Mouse (Mus musculus) spleen, embryonic (tissue): ENCODE data around the gene Fstl1.

Source experiments
- CTCF ChIA-PET: fragments of 350-600 bp; sonication (Branson Sonifier 250); formaldehyde crosslinking; loops from one replicate; lab custom pipeline; 2022; lab: Charles Lee

The Fstl1 gene

DNA sequence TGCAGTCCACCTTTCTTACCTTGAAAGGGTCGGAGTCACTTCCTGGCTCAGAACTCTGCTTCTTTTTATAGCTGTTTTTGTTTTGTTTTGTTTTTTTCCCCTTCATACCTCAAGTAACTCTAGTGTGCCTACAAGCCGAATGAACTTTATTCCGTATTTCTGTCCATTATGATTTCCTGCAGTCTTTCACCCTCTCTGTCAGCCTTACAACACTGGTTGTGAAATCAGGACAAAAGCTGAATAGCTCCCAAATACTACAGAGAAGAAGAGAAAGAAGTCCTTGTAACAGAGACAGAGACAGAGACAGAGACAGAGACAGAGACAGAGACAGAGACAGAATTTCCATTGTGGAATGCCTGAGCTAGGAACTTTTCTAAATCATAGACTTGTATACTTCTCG is 41.3 kb downstream of the Fstl1 start:
- CTCF ChIA-PET = no interaction called here

DNA sequence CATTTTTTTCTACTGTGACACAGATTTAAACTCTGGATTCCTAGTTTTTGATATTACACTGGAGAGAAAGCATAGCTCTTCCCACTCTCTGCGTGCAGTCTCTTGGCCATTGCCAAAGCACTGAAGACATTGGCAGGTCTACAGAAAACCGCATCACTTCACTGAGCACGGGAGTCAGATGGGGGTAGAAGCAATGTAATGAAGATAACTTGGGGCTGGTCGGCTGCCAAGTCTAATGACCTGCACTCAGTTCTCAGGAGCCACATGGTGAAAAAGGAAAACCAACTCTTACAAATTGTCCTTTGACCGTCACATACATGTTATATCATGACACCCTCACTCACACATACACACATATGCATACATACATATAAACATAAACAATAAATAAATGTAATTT is 47.3 kb downstream of the Fstl1 start:
- CTCF ChIA-PET = no interaction called here

DNA sequence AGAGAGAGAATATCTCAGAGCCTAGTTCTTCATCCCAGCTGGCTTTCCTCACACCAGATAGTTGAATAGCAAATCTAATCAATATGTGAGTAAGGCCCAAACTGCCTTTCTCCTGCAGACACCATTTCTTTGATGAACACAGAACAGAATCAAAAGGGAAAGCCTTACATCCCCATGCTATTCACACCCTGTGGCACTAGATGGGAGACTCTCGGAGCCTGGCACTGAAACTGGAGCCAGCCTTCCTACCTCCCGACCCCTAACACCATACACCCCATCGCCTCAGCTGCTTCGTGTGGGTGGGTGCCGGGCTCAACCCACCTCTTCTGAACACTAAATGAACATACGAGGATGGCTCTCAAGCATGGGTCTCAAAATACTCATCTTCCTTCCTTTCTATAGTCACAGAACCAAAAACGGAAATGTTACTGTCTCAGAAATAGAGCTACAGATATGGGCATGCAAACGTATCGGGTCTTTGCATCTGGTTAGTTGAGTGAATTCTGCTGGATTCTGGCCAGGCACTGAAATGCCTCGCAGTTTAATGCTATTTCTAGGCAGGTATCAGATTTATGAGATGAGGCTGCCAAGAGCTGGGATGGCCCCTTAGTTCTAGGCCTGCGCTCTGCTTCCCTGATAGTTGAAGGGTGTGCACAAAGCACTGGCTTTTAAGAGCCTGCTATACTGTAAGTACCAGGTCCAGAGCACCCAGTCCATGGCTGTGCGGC is 48.3 kb downstream of the Fstl1 start:
- CTCF ChIA-PET = no interaction called here

- CTCF ChIA-PET = no interaction called here
Observed at GRCm38 (mm10) chr16:37826286-37826685, 49.6 kb downstream of the Fstl1 start.

- CTCF ChIA-PET = no interaction called here
Observed at GRCm38 (mm10) chr16:37831041-37831440, 54.4 kb downstream of the Fstl1 start.

DNA sequence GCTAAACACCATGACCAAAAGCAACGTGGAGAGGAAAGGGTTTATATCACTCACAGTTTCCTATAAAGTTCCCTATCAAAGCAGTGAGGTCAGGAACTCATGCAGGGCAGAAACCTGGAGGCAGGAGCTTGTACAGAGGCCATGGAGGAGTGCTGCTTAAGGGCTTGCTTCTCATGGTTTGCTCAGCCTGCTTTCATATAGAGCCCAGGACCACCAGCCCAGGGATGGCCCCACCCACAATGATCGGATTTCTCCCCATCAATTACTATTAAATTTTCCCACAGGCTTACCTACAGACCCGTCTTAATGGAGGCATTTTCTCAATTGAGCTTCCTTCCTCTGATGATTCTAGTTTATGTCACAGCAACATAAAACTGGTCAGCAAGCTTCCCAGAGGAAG is 60.9 kb downstream of the Fstl1 start:
- CTCF ChIA-PET = no interaction called here

- CTCF ChIA-PET = no interaction called here
Observed at GRCm38 (mm10) chr16:37842439-37842838, 65.8 kb downstream of the Fstl1 start.

- CTCF ChIA-PET = no interaction called here
Observed at GRCm38 (mm10) chr16:37843740-37844139, 67.1 kb downstream of the Fstl1 start.

- CTCF ChIA-PET = no interaction called here
Observed at GRCm38 (mm10) chr16:37845202-37845925, 68.7 kb downstream of the Fstl1 start.

DNA sequence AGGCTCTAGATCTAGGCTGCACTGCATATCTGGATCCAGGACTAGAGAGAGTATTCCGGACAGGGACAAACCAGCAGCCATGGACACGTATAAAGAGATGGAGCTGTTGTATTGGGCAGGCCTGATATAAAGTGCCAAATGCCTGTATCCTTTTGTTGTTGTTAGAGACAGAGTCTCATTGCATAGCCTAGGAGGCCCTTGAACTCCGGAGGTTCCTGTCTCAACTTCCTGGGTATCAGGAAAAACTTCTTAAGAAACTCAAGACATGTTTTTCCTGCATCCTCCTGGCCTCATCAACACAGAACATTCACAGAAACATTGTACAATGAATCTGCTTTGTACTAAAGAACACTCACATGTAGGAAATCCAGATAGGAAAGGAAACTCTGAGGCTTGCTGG is 70.4 kb downstream of the Fstl1 start:
- CTCF ChIA-PET = no interaction called here

DNA sequence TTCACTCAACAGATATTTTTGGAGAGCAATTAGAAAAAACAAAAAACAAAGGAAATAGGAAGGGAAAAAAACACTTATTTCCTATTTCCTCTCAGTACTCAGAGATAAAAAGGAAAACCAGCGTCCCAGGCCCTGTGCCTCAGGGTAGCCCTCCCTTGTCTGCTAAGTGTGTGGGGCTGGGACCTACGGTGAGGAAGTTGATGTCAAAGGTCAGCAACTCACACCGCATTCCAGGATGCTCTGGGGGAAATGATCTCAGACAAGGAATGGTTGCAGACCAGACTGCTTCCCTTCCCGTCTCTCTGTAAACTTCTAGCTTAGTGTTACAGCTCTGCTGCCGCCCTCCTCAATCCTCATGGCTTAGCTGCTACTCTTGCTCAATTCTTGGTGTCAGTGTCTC is 74.7 kb downstream of the Fstl1 start:
- CTCF ChIA-PET = no interaction called here

GRCm38 (mm10) chr16:37853279-37853678 is 76.6 kb downstream of the Fstl1 start:
- CTCF ChIA-PET = no interaction called here

GRCm38 (mm10) chr16:37854054-37854453 is 77.4 kb downstream of the Fstl1 start:
- CTCF ChIA-PET = no interaction called here

DNA sequence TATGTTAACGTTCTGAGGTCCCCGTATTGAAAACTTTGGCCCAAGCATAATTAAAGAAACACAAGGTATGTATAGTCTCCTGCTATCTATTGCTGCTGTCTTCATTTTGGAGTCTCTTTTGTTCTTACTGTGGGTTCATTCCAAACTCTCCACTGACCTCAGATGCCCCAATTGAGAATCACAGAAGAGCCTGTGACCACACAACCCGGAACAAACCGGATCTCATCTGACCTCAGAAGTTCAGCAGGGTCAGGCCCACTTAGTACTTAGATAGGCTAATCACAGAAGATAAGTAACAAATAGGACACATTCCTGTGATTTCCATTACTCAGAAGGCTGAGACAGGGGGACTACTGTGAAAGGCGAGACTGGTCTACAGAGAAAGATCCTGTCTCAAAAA is 77.9 kb downstream of the Fstl1 start:
- CTCF ChIA-PET = no interaction called here

- CTCF ChIA-PET = no interaction called here
Observed at GRCm38 (mm10) chr16:37855583-37855982, 78.9 kb downstream of the Fstl1 start.

DNA sequence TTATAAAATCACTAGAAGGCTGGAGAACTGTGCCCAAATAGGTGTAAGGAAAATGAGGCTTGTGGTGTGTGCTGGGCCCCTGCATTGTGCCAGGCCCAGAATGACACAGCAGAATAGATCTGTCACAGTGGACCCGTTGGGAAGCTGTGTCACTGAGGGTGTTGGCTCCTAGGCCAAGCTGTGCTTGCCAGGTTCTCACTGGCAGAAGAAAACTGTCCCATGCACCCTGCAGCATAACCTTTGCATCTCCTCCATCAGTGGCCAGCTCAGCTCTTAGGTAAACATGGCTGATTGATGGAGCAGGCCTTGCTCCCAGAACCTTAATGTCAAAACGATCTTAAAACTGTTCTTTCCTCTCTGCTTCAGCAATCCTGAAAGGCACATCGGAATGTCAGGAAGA is 79.7 kb downstream of the Fstl1 start:
- CTCF ChIA-PET = no interaction called here

DNA sequence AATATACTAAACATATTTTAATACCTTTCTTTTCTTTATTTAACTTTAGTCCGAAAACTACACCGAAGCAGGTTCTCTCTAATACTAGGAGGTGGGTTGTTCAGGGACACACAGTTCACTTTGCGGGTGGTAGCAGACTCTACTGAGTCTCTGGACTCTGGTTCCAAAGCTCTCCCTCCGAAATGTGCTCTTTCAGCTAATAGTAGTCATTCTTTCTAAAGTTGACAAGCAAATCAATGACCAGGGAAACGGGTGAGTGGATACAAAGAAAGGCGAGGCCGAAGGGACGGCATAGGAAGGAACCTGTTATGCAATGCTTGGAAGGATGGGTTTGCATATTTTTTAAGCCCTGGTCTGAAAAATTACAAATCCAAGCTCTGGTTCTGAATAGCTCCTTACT is 80.8 kb downstream of the Fstl1 start:
- CTCF ChIA-PET = no interaction called here

DNA sequence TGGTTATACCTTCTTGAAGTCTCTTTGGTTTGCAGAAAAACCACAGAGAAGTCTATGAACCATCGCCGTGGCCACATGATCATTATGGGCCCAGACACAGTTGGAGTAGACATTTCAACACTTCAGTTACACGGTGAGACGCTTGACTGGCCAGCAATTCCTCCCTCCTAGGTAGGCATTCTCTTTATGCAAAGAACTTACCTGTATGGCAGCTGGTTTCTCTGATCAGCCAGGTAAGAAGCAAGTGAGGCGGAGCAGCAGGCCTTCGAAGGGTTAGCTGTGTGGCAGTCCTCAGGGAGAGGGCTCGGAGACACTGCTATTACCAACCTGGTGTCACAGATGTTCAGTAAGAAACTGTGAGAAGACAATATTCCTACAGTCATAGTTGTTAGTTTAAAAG is 83.5 kb downstream of the Fstl1 start:
- CTCF ChIA-PET = no interaction called here

DNA sequence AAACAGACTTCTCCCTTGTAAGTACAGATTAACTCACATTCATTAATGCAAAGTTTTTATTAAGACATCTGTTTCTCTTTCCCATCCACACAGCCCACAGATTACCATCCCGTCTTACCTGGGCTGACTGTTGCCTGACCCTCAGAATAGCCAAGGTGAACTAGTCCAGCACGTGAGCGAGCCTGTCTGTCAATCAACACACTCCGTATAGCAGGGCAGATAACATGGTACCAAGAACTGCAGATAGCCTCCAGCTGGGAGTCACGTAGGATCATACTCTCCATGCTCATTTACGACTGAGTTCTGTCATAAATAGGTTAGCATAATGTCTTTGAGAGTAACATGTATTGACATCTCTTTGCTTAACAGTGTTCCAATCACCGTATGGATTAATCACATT is 84.4 kb downstream of the Fstl1 start, which contains the start of gene Gm36028:
Gm36028 (minus strand) TSS at position 118 of the 400 bp plus-strand sequence.
- CTCF ChIA-PET = no interaction called here

- CTCF ChIA-PET = no interaction called here
Observed at GRCm38 (mm10) chr16:37863876-37864275, 87.2 kb downstream of the Fstl1 start.

- CTCF ChIA-PET = no interaction called here
Observed at GRCm38 (mm10) chr16:37865841-37866240, 89.2 kb downstream of the Fstl1 start.

DNA sequence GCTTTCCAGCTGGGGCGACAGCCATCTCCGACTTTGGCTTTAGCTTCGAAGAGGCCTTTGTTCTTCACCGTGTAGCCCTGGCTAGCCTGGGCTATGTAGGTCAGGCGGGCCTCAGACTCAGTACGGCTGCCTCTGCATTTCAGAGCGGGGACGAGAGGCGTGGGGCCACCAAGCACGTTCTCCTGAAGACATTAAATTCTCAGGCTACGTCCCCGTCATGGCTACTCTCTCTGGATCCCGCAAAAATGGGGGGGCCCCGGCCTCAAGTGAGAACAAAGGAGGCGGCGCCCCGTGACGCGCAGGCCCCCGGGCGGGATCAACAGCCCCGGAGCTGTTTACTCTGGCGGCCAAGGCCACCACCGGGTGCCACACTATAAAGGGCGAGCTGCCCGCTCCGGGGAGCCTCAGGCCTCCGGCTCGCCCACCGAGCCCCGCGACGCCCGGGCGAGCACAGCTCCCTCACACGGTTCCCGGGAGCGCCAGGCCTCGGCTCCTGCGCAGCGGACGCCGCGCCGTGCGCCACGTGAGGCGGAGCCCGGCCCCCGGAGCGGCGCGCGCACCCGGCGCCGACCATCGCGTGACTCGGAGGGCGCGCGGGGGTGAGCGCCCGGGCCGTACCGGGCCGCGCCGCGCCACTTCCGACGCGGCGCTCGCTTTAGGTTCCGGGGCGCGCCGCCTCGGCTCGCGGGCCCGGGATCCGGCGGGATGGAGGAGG is 91.3 kb downstream of the Fstl1 start, which contains the start of gene Lrrc58:
Lrrc58 (plus strand) TSS at position 599 of the 715 bp plus-strand sequence.
- CTCF ChIA-PET = interaction anchor here (0.6 kb wide), 1 partner anchor 701 kb away, joined by 3 read pairs; no protein-coding TSS in a partner anchor
